Mouse (Mus musculus) T-helper 2 cell (primary cell): ENCODE data around the gene Gm20388.

Experiments used
- in situ Hi-C: fragments of 300-600 bp; cut with MboI, MseI; formaldehyde crosslinking; loops from one replicate; pipeline ENCODE4 v1.15.1; 2025; ENCODE audit warnings: high pct_unique_total_duplicates

Gm20388 gene

DNA sequence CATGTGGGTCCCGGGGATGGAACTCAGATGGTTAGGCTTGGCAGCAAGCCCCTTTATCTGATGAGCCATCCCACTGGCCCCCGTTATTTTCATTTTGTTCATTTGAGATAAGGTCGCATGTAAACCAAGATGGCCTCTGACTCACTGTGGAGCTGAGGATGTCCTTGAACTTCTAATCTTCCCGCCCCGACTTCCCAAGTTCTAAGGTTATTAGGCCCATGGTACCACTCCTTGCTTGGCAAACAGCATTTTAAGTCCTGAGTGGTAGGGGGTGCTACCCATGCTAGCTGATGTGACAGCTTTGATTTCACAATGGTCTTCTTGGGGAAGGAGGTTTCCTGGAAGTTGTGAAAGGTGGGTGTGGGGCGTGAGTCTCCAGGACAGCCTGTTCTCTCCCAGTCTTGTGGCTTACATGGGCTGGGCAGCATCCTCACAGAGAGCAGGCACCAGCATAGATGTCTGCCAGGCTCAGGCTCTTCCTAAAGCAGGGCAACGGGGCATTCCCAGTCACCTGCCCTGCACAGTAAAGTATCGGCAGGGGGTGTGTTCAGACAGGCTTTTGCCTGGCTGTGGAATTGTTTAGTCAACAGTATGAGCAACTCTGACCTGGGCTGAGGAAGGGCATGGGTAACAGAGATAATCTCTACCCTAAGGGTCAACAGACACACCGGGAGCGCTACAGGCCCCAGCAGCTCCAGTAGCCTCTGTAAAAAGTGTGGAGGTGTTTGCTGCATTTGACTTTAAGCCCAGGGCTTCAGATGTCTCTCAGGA, 132.1 kb downstream of the Gm20388 start:
- in situ Hi-C loops: no loop called here

DNA sequence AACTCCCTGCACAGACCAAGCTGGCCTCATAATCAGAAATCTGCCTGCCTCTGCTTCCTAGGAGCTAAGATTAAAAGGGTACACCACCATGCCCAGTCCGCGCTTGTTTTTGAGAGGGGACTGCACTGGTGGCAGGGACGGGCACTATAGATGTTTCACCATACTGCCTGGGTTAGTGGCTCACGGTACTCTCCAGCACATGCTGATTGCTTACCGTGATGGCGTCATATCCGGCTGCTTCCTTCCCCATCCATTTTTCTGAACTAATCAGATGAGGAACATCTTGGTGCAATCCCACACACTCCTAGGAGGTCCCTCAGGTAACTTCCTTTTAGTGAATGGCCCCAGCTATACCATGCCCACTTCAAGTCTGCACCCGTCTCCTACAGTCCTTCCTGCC, 134.3 kb downstream of the Gm20388 start:
- in situ Hi-C loops: no loop called here

DNA sequence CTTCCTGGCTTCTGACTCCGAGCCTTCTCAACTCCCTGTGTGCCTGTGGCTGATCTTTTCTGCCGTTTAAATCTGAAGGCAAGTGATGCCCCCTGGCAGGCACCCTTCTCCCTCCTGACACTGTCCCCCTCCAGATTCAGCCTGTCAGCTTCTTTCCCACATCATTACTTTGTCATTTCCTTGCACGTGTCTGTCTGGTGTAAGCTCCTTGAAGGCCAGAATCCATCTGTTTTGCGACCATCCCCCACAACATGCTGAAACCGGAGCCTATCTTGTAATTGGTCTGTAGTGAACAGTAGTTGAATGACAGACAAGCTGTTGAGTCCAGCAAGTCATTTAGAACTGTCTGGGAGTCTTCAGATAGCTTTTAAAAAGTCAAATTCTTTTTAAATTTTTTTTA, 134.8 kb downstream of the Gm20388 start:
- in situ Hi-C loops: no loop called here

DNA sequence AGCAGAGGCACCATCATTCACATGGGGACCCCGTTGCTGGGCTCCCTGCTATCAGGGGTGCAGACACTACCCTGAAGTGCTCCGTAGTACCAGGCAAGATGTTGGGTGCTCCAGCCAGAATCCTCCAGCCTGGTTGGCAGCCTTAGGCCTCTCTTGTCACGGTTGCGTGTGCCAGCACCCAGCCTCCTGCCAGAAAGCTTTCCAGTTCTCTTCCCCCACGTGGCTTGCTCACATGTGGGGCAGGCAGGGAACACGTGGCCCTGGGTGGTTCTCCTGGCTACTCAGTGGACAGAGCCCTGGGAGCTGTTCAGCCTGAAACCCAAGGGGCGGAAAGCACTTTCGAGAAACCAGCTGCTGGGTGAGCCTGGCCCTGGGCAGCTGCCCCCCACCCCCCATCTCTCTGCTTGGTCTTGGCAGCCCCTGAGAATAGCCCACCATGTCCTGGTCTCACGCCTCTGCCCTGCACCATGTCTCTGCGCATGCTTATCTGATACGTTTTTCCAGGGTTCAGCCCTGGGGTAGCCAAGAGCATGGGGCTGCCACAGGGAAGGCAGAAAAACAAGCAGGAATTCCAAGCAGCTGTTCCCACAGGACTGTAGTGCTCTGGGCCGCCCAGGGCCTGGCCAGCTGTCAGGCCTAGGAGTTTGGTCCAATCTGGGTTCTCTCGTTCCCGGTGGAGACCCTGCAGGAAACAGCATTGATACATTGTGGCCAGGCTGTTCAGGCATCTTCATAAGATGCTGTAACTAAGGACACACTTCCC, 135.8 kb downstream of the Gm20388 start:
- in situ Hi-C loops: no loop called here

DNA sequence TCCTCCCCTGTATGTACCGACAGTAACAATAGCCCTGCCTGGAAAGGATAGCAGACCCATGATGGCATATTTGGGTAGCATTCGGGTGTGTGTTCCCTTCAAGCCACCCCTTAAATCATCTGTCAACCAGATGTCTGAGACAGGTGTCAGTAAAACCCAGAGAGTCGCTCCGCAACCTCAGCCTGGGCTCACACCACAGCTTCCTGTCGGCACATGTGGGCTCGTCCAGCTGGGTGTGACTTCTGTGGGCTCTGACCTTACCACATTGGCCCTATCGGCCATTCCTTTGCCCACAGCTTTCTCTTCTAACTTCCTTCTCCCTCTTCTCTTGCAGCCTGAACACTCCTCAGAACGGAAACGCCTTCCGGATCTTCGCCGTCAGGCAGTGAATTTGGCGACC, 139.3 kb downstream of the Gm20388 start:
- in situ Hi-C loops: no loop called here

DNA sequence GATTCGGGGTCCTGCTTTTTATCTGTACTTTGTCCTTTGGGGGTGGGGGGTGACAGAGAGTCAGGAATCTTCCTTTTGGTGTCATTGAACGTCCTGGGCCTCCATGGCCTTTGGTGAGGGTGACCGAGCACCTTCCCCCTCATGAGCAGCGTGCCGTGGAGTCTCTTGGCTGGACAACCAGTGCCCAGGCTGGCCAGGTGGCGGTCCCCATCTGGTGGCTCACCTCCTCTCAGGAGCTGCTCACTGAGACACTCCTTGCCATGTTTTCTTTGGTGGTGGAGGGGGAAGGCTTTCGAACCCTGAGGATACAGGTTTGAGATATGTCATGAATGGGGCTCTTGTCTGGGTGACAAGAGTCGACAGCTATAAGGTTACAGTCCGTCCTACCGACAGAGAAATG, 139.7 kb downstream of the Gm20388 start:
- in situ Hi-C loops: no loop called here

DNA sequence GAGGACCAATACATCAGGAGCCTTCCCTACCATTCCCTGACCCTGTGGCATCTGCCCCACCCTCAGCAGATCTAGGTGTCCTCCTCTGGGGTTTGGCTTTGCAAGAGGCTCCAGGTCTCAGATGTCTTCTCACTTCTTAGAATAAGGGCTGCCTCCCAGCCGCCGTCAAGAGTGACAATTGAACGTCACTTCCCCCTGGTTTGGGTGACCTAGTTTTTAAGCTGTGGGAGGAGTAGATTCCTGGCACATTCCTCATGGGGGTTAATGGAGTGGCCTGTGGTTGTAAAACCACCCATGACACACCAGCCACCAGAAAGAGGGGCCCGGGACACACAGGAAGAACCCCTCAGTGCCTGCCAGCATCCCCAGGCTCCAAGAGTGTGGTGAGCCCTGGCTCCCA, 140.4 kb downstream of the Gm20388 start:
- in situ Hi-C loops: no loop called here

DNA sequence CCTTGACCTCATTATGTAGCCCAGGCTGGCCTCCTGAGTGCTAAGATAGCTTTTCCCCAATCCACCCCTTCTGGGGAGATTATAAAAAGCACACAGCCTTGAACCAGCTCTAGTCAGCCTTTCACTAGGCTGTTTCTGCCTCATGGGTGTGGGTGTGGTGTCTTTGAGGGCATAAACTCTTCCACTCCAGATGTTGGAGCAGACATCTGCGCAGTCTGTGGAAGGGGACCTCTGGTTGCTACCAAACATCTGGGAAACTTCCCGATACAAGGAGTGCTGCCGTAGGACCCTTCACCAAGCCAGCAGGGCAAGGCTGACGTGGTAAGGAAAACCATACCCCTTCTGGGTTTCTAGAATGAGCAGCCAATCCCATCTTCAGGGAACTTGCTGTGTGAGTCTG, 141.3 kb downstream of the Gm20388 start:
- in situ Hi-C loops: no loop called here

DNA sequence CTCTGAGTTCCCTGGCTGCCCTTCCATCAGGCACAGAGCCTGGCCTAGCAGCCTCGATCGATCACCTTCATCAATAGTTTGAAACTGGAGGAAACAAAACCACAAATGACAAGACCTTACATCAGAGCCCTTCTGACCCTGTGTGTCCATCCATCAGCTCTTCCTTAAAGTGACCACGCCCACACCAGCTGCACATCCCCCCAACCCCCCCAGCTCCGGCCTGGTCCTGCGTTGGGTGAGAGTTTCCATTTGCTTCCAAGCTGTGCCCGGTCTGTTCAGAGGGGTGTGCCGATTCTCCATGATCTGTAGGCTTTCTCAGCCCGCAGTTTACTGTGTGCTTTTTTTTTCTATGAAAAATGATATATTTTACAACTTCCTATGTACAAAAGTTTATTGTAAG, 141.7 kb downstream of the Gm20388 start:
- in situ Hi-C loops: no loop called here

DNA sequence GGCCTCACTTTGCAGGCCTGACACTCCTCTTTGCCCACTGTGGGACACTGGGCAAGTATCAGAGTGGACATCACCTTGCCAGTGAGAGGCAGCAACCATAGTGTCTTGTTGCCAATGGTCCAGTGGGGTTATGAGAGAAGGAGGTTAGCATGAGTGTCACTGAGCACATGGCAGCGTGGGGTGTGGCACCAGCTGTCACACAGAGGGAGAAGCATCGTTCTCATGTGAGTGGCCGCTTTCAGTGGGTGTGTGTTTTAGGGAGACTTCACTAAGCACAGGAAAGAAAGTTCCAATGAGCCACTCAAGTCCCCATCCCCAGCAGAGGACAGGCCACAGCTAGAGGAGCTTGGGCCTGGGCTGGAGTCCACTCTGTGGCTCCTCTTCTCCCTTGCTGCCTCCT, 144.2 kb downstream of the Gm20388 start:
- in situ Hi-C loops: no loop called here

DNA sequence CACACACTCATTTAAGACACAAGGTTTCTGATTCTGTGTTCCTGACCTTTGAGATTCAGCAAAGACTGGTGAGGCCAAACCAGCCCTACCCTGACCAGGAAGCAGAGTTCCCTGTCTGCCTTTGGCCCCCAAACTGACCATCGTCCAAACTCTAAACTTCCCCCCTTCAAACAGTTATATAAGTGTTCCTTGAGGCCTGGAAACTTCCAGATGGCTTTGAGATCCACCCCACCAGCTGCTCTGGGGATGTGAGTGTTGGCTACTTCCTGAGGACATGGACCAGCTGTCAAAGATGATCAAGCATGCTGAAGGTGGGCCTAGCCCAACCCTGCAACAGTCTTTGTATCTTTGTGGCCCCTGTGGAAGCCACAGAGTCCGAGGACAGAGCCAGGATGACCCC, 146.4 kb downstream of the Gm20388 start:
- in situ Hi-C loops: no loop called here

DNA sequence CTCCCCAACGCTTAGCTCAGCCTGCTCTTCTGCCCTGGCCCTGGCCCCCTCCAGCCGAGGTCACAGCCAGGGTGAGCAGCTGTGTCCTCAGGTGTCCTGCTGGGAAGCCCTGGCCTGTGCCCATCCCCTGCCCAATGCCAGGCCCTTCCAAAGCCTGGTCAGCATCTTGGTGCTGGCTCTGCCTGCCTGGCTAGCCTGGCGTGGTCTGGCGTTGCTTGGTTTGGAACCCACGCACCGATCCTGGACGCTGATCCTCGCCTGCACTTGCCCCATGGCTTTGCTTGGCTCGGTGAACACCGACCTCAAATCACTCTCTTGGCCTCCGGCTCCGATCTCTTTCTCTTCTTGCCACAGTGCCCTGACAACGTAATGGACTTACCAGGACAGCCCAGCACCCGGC, 152.1 kb downstream of the Gm20388 start:
- in situ Hi-C loops: no loop called here

DNA sequence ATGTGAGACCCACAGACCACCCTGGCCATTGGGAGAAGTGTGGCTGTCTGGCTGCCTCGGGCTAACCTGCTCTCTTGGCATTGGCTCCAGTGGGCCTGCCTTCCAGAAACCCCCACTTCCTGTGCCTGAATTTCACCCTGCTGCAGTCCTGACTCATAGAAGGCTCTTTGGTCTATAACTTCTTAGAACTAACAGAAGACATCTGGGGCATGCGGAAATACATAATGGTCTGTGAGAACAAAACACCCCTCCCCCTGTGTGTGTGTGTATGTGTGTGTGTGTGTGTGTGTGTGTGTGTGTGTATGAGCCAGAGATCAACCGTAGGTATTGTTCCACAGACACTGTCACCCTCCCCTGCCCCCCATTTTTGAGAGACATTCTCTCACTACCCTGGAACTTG, 152.7 kb downstream of the Gm20388 start:
- in situ Hi-C loops: no loop called here

DNA sequence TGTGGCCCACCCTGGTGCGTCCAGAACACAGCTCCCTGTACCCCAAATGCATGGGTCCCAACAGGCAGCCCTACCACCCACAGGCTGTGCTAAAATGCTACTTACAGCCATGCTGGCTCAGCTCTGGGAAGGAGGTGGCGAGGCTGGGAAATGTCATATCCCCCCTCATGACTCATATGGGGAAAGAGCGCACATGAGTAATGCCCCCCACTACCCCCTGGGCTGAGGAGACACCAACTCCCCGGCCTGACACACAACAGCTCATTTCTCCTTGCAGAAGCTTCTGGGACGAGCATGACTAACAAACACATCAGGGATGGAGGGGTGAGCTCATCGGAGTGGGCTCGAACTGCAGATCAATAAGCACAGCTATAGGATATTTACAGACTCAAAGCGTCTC, 155.0 kb downstream of the Gm20388 start:
- in situ Hi-C loops: no loop called here

DNA sequence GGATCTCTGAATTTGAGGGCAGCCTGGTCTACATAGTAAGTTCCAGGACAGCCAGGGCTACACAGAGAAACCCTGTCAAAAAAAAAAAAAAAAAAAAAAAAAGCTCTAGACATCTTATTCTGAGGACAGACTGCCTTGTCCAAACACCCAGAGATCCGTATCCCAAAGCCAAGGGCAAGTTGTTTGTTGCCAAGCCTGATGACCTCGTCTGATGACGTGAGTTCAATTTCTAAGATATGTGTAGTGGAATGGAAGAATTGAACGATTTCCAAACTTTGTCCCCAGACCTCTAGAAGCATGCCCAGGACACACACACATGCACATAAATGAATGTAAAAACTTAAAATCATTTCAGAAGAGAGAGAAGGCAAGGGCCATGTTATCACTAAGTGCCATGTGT, 155.6 kb downstream of the Gm20388 start:
- in situ Hi-C loops: no loop called here

DNA sequence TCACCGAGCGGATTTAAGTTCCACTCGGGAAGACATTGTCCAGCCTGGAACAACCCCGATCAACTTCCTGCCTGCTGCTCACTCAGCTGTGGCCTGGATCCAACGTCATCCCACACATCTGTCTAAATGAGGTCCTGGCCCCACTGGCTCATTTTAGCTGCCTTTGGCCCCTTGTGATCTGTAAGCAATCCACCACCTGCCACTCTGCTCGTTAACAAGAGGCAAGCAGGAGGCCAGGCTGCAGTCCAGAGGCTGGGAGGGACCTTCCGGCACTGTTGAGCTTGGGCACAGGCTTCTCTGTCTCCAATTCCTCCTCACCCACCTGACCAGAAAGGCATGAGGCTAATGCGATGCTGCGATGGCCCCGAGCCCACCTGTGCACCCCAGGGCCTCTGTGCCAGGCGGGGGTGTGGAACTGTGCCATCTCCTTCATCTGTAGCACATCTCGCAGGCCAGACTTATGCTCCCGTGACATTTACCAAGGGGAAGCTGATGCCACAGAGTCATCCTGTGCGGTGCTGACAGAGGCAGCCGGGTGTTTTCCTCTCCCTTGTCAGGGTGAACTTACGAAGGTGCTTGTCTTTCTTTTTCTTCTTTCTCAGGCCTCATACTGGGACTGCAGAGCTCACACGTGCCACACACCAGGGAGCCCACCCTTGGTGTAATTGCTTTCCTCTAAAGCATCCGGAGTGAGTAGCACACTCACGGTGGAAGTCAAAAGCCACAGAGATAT, 157.5 kb downstream of the Gm20388 start:
- in situ Hi-C loops: no loop called here

DNA sequence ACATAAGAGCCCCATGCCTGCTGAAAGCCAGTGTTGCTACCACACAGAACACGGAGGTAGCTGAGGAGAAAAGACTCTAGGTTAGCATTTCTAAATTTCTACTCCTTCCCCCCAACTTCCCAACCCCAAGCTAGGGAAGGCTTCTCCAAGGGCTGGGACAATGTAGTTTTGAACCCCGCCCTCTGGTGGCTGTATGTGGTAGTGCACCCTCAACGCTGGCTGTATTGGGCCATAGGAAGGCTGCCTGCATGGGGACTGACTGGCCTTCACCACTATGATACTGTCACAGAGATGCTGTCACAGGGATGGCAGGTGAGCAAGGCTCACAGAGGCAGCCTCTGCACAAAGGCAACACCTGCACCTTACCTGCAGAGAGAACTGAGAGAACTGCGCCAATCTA, 161.0 kb downstream of the Gm20388 start:
- in situ Hi-C loops: loop anchor here (5.0 kb wide), 1 partner anchor 124 kb away; no protein-coding TSS in a partner anchor

DNA sequence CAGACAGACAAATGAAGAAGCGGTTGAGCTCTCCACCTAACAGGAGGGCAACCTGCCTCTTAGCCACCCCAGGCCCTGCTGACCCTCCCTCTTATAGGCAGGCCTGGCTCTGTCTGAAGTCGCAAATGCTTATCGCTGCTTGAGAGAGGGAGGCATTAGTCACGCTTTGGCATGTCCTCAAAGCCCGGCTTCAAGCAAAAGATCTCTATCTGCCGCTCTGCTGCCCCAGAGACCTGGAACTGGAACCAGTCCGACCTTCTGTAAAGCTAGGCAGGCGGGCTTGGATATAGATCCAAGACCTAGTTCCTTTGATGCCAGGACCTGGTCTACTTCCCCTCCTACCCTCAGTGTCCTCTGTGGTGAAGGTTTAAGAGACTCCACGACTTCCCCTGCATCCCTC, 161.6 kb downstream of the Gm20388 start:
- in situ Hi-C loops: loop anchor here (5.0 kb wide), 1 partner anchor 125 kb away; no protein-coding TSS in a partner anchor

DNA sequence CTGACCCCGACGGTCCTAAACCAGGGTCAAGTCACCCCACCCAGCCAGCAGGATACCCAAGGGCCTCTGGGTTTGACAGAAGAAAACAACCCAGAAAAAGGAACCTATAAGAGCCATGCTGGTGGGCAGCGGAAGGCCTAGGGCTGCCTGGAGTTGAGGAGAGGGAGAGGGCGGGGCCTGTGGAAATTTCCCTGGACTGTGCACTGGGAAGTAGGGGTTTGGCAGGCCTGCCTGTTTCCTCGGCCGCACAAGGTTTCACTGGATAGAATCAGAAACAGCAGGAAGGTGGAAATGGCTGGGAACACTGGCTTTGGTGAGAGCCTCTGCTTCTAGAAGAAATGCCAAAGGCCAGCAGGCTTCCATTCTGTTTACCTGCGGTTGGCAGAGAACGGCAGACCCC, 162.2 kb downstream of the Gm20388 start:
- in situ Hi-C loops: loop anchor here (5.0 kb wide), 1 partner anchor 126 kb away; no protein-coding TSS in a partner anchor

DNA sequence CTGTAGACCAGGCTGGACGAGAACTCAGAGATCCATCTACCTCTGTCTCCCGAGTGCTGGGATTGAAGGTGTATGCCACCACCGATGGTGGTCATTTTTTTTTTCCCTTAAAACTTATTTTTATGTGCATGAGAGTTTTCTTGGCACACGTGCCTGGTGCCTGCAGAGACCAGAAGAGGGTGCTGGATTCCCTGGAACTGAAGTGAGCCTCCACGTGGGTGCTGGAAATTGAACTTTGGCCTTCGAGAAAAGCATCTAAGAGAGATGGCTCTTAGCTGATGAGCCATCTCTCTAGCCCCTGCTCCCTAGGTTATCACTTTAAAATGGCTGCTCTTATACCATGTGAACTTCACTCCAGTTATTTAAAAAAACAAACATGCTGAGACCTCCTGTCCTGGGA, 163.9 kb downstream of the Gm20388 start:
- in situ Hi-C loops: loop anchor here (5.0 kb wide), 1 partner anchor 127 kb away; no protein-coding TSS in a partner anchor

DNA sequence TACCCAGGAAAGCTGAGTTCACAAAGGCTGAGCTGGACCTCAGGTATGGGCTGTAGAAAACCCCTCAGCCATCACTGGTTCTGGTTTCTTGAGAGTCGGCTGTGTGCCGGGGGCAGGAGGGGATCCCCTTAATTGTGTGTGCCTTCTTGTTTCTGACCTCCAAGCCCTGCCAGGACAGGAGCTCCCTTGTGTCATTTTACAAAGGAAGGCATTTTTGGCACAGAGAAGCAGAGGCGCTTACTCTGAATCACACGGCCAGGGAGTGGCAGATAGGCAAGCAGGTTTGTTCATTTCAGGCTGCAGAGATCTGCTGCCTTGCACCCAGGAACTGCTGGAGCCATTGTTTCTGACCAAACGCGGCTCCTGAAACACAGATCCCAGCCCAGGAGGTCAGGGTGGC, 164.7 kb downstream of the Gm20388 start:
- in situ Hi-C loops: loop anchor here (5.0 kb wide), 2 partner anchors 68 to 108 kb away; no protein-coding TSS in a partner anchor

DNA sequence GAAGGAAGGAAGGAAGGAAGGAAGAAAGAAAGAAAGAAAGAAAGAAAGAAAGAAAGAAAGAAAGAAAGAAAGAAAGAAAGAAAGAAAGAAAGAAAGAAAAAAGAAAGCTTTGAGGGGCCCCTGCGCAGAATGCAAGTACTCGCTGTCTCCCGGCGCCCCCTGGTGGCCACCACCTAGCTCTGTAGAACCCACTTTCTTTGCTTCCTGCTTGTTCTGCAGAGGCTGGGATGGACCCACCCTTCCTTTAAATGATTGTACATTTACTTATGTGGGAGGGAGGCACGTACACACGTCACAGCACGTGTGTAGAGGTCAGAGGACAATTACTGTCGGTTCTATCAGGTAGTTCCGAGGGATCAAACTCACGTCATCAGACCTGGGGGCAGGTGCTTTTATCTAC, 167.4 kb downstream of the Gm20388 start:
- in situ Hi-C loops: loop anchor here (5.0 kb wide), 2 partner anchors 71 to 111 kb away; no protein-coding TSS in a partner anchor
